Mouse (Mus musculus) midbrain, embryonic 15.5 days (tissue): ENCODE data around the gene Clnk. TPM values are rescaled to one million over a fixed set of nuclear protein-coding genes. Genes with fewer than 3 reads are reported as not detected.
"Not testable (repeated sequence)": the region's sequence is repeated elsewhere in the genome, so short reads cannot be mapped to it uniquely, and the experiment has no call there.

ENCODE experiments used
- ATAC-seq: fragments of 200-750 bp; cut with Nextera tagmentation; replicated peaks from 2 replicates; pipeline ENCODE4 v1.8.0; 2017; ENCODE audit warnings: moderate TSS enrichment
- H3K27ac ChIP-seq: fragments of 300-500 bp; sonication (generic); 2 replicates; pipeline ENCODE4 v1.5.1; 2015; ENCODE audit warnings: mild to moderate bottlenecking, inconsistent platforms
- H3K27me3 ChIP-seq: fragments of 300-500 bp; sonication (generic); replicated peaks from 2 replicates; pipeline ENCODE4 v1.6.1; 2015; ENCODE audit warnings: inconsistent platforms
- H3K36me3 ChIP-seq: fragments of 300-500 bp; sonication (generic); replicated peaks from 2 replicates; pipeline ENCODE4 v1.6.1; 2015; ENCODE audit warnings: inconsistent platforms
- H3K4me1 ChIP-seq: fragments of 300-500 bp; sonication (generic); 2 replicates; pipeline ENCODE4 v1.6.1; 2015; ENCODE audit warnings: inconsistent platforms
- H3K4me2 ChIP-seq: fragments of 300-500 bp; sonication (generic); 2 replicates; pipeline ENCODE4 v1.6.1; 2015; ENCODE audit warnings: inconsistent platforms, mild to moderate bottlenecking, moderate library complexity
- H3K4me3 ChIP-seq: fragments of 300-500 bp; sonication (generic); 2 replicates; pipeline ENCODE4 v1.5.1; 2015; ENCODE audit warnings: mild to moderate bottlenecking, inconsistent platforms
- H3K9ac ChIP-seq: fragments of 300-500 bp; sonication (generic); 2 replicates; pipeline ENCODE4 v1.6.1; 2015; ENCODE audit warnings: mild to moderate bottlenecking, inconsistent platforms
- H3K9me3 ChIP-seq: fragments of 300-500 bp; sonication (generic); 2 replicates; pipeline ENCODE4 v1.6.1; 2016; ENCODE audit warnings: inconsistent platforms
- WGBS: fragments of 180-500 bp; shearing (Covaris S2); methylation state at CpG from one replicate; pipeline ENCODE4 v1.1.7; 2015; ENCODE audit warnings: mixed read lengths; 5-methylcytosine and 5-hydroxymethylcytosine counted together
- polyA plus RNA-seq: library from polyadenylated mRNA; unstranded; fragments of >200 nt; fragmentation: Nextera tagmentation; extraction: Ambion mirVana; gene quantifications from 2 replicates; pipeline ENCODE4 v1.2.1, GENCODE M21; 2015

Gene Clnk
- polyA plus RNA-seq = 0.10 and 0.13 TPM in 2 replicates

DNA sequence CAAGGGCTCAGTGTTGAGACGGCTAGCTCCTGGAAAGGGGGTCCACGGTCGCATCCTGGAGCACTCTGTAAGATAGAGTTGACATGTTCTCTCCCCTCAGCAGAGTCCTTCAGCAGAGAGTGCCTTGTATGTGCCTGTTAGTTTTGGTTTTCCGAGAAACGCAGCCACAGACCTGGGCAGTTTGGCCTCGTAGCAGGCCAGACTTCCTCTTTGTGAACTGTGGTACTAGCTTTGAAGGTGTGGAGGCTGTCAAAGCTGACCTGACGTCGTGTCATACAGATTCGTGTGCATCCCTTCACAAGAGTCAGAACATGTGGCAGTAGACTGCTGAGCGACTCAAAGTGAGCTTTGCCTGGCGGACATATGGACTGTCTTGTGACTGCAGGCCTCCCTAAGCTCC lies at the start of gene Clnk:
Clnk (minus strand) TSS at position 191 of the 400 bp plus-strand sequence.
- H3K4me3 ChIP-seq = no peak within 1 kb of the TSS
- 83% methylated on average over 11 of the region's 11 CpGs for WGBS
- no peak for ATAC-seq
- H3K36me3 ChIP-seq = no peaks in the 10 kb centered on the region
- no peak within 1 kb of the TSS for H3K4me2 ChIP-seq
- no peaks in the 10 kb centered on the region for H3K4me1 ChIP-seq
- H3K27me3 ChIP-seq = no peaks in the 10 kb centered on the region
- H3K9me3 ChIP-seq = no peaks in the 10 kb centered on the region
- no peak within 1 kb of the TSS for H3K27ac ChIP-seq
- no peak within 1 kb of the TSS for H3K9ac ChIP-seq

DNA sequence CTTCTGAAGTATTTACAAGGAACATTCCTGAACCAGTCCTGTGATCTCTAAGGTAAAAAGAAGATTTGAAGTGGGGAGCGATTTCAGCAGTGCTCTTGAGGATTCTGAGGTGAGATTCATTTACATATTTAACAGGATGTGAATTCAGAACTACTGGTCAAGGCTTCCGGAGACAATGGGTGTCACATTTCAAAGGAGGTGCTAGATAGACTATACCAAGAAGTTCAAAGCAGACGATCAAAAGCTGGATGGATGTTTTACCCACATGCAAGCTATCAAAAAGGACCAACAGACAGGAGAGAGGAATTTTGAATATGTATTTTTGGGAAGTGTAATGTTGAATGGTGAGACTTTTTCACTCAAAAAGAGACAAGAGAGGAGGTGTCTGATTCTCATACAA lies 28.7 kb upstream of the Clnk start:
- ATAC-seq = no peak
- no peaks in the 10 kb centered on the region for H3K36me3 ChIP-seq

DNA sequence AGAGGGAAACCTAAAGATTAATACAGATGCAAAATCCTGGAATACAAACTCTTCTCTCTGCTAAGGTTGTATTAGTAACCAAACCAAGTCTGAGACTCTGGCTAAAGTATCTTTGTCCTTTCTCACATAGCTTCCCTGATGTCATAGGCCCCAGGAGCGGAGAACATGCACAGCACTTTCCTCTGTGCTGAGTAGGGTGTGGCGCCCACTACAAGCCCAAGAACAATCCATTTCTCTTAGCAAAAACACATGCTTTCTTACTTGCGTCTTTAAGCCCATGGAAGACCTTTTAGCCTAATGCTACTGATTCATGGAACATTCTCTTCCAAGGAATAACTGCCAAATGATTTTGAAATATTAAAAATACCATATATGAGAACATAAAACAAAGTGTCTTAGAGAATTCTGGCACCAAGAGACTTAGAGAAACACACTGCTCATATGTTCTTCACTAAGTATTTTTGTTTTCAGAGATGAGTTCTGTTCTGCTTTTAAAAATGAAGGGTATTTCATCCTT lies 28.0 kb upstream of the Clnk start:
- 95% methylated on average over 3 of the region's 3 CpGs for WGBS
- ATAC-seq = no peak
- H3K9me3 ChIP-seq = no peaks in the 10 kb centered on the region

More for the DNA sequence above, 28.7 kb upstream of the Clnk start:
- Histone ChIP-seq H3K4me3 (no peak overlapping the region), H3K27ac (no peak overlapping the region), H3K27me3 (no peaks in the 10 kb centered on the region), H3K4me2 (no peak overlapping the region), H3K4me1 (no peaks in the 10 kb centered on the region), H3K9ac (no peak overlapping the region), H3K9me3 (no peaks in the 10 kb centered on the region)
- WGBS = 51% methylated on average over 3 of the region's 3 CpGs

DNA sequence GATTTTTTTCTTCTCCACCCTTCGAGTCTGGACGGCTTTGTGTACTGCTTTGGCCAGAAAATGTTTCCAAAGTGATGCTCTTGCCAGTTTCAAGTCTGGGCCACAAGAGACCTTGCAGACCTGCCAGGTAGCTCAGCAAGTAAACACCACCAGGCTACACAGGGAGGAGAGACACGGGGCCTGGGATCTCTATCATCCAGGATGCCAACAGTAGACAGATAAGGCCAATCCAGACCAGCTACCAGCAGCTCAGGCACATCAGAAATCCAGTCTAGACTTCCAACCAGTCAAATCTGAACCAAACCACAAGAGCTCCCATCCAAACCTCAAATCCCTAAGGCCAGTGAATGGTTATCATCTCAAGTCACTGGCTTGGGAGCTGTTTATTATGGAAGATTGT lies 26.3 kb upstream of the Clnk start:
- no peak overlapping the region for H3K9ac ChIP-seq
- no peaks in the 10 kb centered on the region for H3K27me3 ChIP-seq
- no peaks in the 10 kb centered on the region for H3K36me3 ChIP-seq
- no peak overlapping the region for H3K4me2 ChIP-seq
- H3K4me1 ChIP-seq = no peaks in the 10 kb centered on the region
- 85% methylated on average over 3 of the region's 3 CpGs for WGBS
- H3K9me3 ChIP-seq = no peaks in the 10 kb centered on the region
- ATAC-seq = no peak
- no peak overlapping the region for H3K27ac ChIP-seq
- H3K4me3 ChIP-seq = no peak overlapping the region

More for the DNA sequence above, 28.0 kb upstream of the Clnk start:
- Histone ChIP-seq H3K4me1 (no peaks in the 10 kb centered on the region), H3K4me3 (no peak overlapping the region), H3K27me3 (no peaks in the 10 kb centered on the region), H3K36me3 (no peaks in the 10 kb centered on the region), H3K9ac (no peak overlapping the region), H3K4me2 (no peak overlapping the region), H3K27ac (no peak overlapping the region)

DNA sequence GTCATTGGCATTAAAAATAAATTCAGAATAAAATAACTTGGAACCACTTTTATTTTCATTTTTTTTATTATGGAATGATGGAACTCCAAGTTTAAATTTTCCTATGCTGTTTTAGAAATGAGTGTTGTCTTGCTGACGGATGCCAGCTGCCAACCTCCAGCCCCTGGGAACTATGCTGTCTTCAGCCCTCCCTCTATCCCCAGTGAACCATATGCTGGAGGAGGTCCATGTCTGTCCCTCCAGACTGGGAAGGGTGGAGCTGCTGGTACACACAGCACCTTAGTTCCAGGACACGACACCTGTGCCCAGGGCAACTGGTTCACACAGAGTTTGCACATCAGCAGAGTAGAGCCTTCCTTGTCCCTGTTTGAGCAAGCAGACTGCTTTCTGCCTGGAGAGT lies 22.4 kb upstream of the Clnk start:
- no peaks in the 10 kb centered on the region for H3K4me1 ChIP-seq
- no peak overlapping the region for H3K4me3 ChIP-seq
- 88% methylated on average over 2 of the region's 2 CpGs for WGBS
- H3K4me2 ChIP-seq = no peak overlapping the region
- H3K27ac ChIP-seq = no peak overlapping the region
- H3K36me3 ChIP-seq = no peaks in the 10 kb centered on the region
- no peak overlapping the region for H3K9ac ChIP-seq
- H3K27me3 ChIP-seq = no peaks in the 10 kb centered on the region
- H3K9me3 ChIP-seq = no peaks in the 10 kb centered on the region
- no peak for ATAC-seq

DNA sequence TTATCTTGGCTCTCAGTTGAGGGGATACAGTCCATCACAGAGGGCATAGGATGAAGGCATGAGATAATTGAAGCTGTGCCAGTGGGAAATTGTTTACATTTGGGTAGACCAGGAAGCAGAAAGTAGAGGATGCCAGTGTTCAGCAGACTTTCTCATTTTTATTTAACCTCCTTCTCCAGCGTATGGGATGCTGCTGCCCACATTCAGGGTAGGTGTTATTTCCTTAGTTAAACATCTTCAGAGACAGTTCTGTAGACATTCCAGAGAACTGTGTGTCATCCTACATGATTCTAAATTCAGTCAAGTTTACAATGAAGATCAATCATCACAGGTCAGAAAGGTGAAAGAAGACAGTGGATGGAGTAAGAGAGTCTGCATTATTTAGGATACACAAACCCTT lies 12.0 kb upstream of the Clnk start:
- Histone ChIP-seq H3K27me3 (no peaks in the 10 kb centered on the region), H3K4me3 (no peak overlapping the region), H3K4me2 (no peak overlapping the region), H3K9me3 (no peaks in the 10 kb centered on the region), H3K9ac (no peak overlapping the region), H3K36me3 (no peaks in the 10 kb centered on the region), H3K27ac (no peak overlapping the region), H3K4me1 (no peaks in the 10 kb centered on the region)
- WGBS = 98% methylated on average over 1 of the region's 1 CpGs
- no peak for ATAC-seq

DNA sequence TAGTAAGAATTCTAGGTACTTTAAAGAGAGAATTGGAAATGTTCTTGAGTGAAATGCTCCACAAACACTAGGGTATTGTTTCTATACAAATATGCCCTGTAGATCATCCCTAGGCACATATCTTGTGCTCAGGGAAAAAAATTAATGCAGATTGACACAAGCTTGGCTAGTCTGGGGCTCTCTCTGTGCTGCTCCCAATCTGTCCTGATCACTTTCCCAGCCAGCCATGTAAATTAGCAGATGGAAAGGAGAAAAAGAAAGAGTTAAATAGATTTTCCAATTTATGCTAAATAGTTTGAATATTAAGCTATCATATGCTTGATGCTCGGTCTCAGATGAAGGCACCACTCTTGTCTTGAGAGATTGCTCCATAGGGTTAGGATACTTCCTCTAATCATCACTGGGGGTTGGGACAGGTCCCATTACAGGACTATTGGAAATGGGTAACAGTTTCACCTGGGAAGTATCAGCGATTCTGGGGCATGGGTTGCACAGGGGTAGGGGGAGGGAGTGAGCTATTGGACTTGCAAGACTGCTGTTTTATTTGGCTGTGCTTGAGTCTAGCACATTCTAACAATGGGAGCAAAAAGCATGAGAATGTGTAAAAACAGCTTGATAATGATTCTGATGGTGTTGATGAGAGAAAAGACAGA lies 10.1 kb upstream of the Clnk start:
- no peak for ATAC-seq
- Histone ChIP-seq H3K4me1 (no peaks in the 10 kb centered on the region), H3K27me3 (no peaks in the 10 kb centered on the region), H3K9me3 (no peaks in the 10 kb centered on the region), H3K4me3 (no peak overlapping the region), H3K4me2 (no peak overlapping the region), H3K36me3 (no peaks in the 10 kb centered on the region), H3K27ac (no peak overlapping the region), H3K9ac (no peak overlapping the region)
- WGBS = 81% methylated on average over 2 of the region's 2 CpGs

DNA sequence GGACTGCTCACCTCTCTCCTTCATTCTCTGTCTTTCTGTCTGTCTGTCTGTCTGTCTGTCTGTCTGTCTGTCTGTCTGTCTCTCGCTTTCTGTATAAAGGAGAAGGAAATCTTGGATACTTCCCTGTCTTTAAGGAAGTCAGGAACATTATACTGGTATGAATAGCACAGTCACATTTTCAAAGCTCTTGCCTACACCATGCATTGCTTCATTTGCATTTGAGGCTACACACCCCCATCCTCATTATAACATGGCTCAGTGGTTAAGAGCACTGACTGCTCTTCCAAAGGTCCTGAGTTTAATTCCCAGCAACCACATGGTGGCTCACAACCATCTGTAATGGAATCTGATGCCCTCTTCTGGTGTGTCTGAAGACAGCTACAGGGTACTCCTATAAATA lies 6.0 kb upstream of the Clnk start:
- WGBS = 94% methylated on average over 1 of the region's 1 CpGs
- not testable (repeated sequence) for H3K9me3 ChIP-seq, ATAC-seq

DNA sequence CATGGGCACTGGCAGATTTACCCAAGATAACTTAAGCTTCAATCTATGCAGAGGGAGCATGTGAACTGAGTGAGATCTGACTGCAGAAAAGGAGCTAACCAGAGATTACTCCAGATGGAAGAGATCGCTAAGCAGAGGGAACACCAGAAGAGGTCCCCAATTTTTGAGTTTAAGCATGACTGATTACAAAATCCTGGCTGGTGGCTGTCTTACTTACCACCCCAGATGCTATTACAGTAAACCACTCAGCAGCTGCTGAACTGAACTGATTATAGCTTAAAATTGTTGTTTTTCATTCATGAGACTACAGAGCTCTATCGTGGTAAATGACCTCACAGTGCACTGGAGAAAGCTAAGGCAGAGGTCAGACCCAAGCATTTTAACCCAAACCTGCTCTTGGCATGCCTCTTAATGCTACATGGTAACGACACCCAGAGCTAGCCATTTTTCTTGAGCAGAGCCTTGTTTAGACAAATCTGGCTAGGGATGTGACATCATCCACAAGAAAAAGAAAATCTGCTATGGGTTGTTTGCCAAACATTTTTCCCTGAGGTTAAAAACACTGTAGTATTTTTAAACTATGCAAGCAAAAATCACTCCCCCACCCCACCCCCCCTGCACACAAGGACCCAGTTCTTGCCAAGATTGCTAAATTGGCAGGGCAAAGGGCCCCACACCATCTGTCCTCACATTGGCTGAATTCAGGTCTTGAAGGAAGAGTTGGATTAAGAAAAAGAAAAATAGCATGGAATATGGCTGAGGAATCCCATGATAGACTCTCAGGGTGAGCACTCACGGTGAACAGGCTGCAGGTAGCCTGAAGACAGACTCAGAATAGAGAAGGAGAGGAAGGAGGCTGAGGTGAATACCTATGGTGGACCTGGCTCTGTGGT lies 5.4 kb upstream of the Clnk start:
- H3K4me1 ChIP-seq = no peaks in the 10 kb centered on the region
- no peak overlapping the region for H3K27ac ChIP-seq
- no peaks in the 10 kb centered on the region for H3K9me3 ChIP-seq
- no peaks in the 10 kb centered on the region for H3K27me3 ChIP-seq
- no peak for ATAC-seq
- WGBS = 65% methylated on average over 4 of the region's 4 CpGs
- no peak overlapping the region for H3K4me2 ChIP-seq
- no peaks in the 10 kb centered on the region for H3K36me3 ChIP-seq
- no peak overlapping the region for H3K4me3 ChIP-seq
- no peak overlapping the region for H3K9ac ChIP-seq

More for the DNA sequence above, 6.0 kb upstream of the Clnk start:
- not testable (repeated sequence) for H3K36me3 ChIP-seq, H3K27ac ChIP-seq, H3K4me1 ChIP-seq, H3K9ac ChIP-seq, H3K27me3 ChIP-seq, H3K4me2 ChIP-seq, H3K4me3 ChIP-seq

DNA sequence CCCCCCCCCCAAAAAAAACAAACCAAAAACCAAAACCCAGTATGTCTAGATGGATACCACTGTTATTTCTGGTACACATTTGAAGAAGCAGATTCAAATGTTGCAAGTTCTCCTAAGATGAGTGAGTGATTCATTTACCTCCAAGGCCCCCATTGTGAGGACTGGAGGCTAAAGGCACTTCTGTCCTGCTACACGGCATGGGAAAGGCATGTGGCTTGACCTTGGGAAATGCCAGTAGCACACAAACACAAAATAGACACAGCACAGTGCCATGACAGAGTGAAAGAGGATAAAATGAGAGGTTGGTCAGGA lies 4.8 kb upstream of the Clnk start:
- Histone ChIP-seq H3K9ac (no peak overlapping the region), H3K36me3 (no peaks in the 10 kb centered on the region), H3K27me3 (no peaks in the 10 kb centered on the region), H3K27ac (no peak overlapping the region), H3K4me3 (no peak overlapping the region), H3K4me1 (no peaks in the 10 kb centered on the region), H3K4me2 (no peak overlapping the region), H3K9me3 (no peaks in the 10 kb centered on the region)
- 81% methylated on average over 1 of the region's 1 CpGs for WGBS
- ATAC-seq = no peak

DNA sequence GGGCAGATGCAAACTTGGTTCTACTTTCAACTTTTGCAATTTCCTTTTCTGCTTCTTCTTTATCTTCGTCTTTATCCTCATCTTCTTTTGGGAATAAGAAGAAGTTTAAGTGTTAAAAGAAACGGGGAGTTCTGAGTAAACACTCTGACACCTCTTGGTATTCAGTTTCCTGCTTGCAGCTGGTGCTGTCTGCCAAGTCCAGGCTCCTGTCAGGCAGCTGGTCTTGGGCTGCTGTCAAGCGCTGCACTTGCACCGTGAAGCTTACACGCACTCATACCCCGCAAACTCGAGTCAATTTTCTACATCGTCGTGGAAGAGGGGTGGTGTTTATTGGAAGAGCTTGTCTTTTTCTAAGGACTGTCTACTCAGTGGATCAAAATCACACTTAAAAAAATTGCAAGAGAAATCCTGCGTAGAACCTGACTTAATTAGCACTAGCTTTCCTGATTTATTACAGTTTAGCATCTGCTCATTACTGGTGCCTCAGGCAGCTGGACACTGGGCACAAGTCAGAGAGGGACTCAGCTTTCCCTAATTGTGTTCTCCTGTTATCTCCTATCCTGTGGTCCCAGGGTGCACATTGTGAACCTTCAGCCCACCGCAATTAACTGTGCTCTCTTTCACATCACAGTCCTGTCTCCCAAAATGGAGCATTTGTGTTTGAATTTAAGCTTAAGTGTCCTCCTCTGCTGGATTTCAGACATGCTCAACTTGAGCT lies 3.5 kb upstream of the Clnk start:
- ATAC-seq = no peak; the same call in 1 of the 2 replicates
- WGBS = 53% methylated on average over 11 of the region's 11 CpGs
- Histone ChIP-seq H3K27me3 (no peaks in the 10 kb centered on the region), H3K4me3 (no peak overlapping the region), H3K4me1 (no peaks in the 10 kb centered on the region), H3K9ac (no peak overlapping the region), H3K36me3 (no peaks in the 10 kb centered on the region), H3K4me2 (no peak overlapping the region), H3K27ac (no peak overlapping the region), H3K9me3 (no peaks in the 10 kb centered on the region)

DNA sequence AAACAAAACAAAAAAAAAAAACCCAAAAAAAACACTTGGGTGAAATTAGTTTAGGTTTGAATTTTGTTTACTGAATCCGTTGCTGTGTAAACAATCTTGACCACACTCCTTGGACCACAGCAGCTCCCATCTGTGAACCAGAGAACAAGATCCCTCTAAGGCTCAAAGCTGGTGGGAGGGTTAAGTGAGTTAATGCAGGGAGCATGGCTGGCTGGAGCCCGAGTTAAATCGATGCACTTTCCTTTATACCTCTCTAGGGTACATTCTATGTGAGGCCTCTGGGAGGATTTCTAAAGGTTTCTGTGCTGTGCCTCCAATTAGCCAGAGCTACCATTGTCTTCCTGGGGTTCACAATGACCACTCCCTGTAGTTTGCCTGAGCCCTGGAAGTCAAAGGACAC lies 1.2 kb downstream of the Clnk start:
- 35% methylated on average over 3 of the region's 3 CpGs for WGBS

More for the DNA sequence above, 1.2 kb downstream of the Clnk start:
- Histone ChIP-seq H3K36me3 (no peaks in the 10 kb centered on the region), H3K4me2 (no peak overlapping the region), H3K4me1 (no peaks in the 10 kb centered on the region), H3K9me3 (no peaks in the 10 kb centered on the region), H3K27me3 (no peaks in the 10 kb centered on the region), H3K4me3 (no peak overlapping the region), H3K27ac (no peak overlapping the region), H3K9ac (no peak overlapping the region)
- no peak; the same call in 1 of the 2 replicates for ATAC-seq
